Mouse (Mus musculus) stomach, postnatal 0 days (tissue): ENCODE data around the gene Lhx2.

Experiments
- CTCF ChIP-seq: IDR thresholded peaks from 2 replicates; pipeline ENCODE4 v1.5.1; 2016; ENCODE audit warnings: antibody characterized with exemption, low read depth, mild to moderate bottlenecking, moderate library complexity
- EP300 ChIP-seq: optimal IDR thresholded peaks from 2 replicates; pipeline ENCODE3; 2016; ENCODE audit warnings: antibody characterized with exemption

DNA sequence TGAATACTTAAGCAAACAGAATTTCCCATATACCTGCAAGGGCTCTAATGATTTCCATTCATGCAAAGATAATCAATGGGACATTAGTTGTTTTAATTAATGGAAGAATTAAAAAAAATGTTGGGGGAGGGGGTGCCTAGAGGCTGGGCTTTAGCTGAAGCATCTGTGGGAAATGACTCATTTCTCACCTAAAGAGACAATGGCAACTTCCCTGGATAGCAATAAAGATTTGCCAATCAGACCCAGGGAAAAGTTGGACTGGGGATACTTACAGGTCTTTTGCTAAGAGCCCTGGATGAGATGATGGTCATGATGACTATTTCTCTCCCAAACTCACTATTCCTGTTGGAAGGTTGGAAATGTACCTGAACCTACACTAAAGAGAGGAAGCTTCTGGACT lies 5.6 kb downstream of the Lhx2 start:
- TF ChIP-seq CTCF (no peak), EP300 (no peak)
